In genomic region chr11:50501352-50501751, GRCm38 (mm10) we compare ENCODE assay signal across 16 mouse cellular contexts.
DNase-seq lines count a peak whose midpoint lies in the region; ATAC-seq and TF ChIP-seq lines count a peak whose summit lies in the region.
"Had no signal": no experiment of that assay in that cellular context is flagged by ENCODE, and none has a peak within 500 bp of the region (broad histone marks: within the 10 kb centered on the region; RNA-seq: fewer than 3 reads in every experiment).

No protein-coding gene starts in this region.

- WGBS in hindbrain, embryonic 13.5 days: 47% methylated on average over 12 of the region's 12 CpGs
- WGBS in hindbrain, embryonic 11.5 days: 61% methylated on average over 12 of the region's 12 CpGs
- 78% methylated on average over 12 of the region's 12 CpGs for WGBS in midbrain, embryonic 10.5 days
- 70% methylated on average over 12 of the region's 12 CpGs for WGBS in midbrain, embryonic 16.5 days
- WGBS in midbrain, postnatal 0 days: 68% methylated on average over 12 of the region's 12 CpGs
- 75% methylated on average over 12 of the region's 12 CpGs for WGBS in embryonic facial prominence, embryonic 10.5 days

- no peaks in the 10 kb centered on the region for H3K36me3 ChIP-seq in hindbrain, embryonic 13.5 days
- no peaks in the 10 kb centered on the region for H3K36me3 ChIP-seq in hindbrain, embryonic 11.5 days (ENCODE audit: control insufficient read depth, insufficient read depth, low read length)
- H3K36me3 ChIP-seq in midbrain, embryonic 10.5 days: no peaks in the 10 kb centered on the region
- H3K36me3 ChIP-seq in midbrain, embryonic 16.5 days (ENCODE audit: control insufficient read depth, insufficient read depth, low read length): no peaks in the 10 kb centered on the region
- no peaks in the 10 kb centered on the region for H3K36me3 ChIP-seq in midbrain, postnatal 0 days (ENCODE audit: insufficient read depth, low read length)
- H3K36me3 ChIP-seq in embryonic facial prominence, embryonic 10.5 days (replicated peaks): no peaks in the 10 kb centered on the region
- H3K36me3 ChIP-seq: embryonic facial prominence, embryonic 12.5 days; G1E; heart, embryonic 13.5 days had no signal

- no peak overlapping the region for H3K4me2 ChIP-seq in hindbrain, embryonic 13.5 days
- H3K4me2 ChIP-seq in hindbrain, embryonic 11.5 days (replicated peaks; ENCODE audit: low read depth, low read length): no peak overlapping the region
- no peak overlapping the region for H3K4me2 ChIP-seq in midbrain, embryonic 16.5 days (ENCODE audit: low read length)
- no peak overlapping the region for H3K4me2 ChIP-seq in midbrain, postnatal 0 days (ENCODE audit: low read depth, low read length, poor library complexity, severe bottlenecking)
- H3K4me2 ChIP-seq: embryonic facial prominence, embryonic 12.5 days; heart, embryonic 13.5 days had no signal

- no peak for DNase-seq in hindbrain, embryonic 11.5 days (ENCODE audit: low spot score)
- no peak for DNase-seq in midbrain, embryonic 10.5 days (ENCODE audit: low spot score)
- peak; percentile 25 for DNase-seq in layer of hippocampus, postnatal 14 days (ENCODE audit: low spot score in 2 of 2)
- peak; percentile 61 for DNase-seq in midbrain, postnatal 0 days (ENCODE audit: low spot score)
- no peak for DNase-seq in embryonic facial prominence, embryonic 10.5 days (ENCODE audit: low spot score)
- DNase-seq in cerebellum, adult 11 months: no peak
- DNase-seq: cerebellum, adult 18-20 months; kidney, adult 8-10 months; kidney, postnatal 36 days; liver; thymus, adult 2 months had no signal

- H3K4me1 ChIP-seq in hindbrain, embryonic 13.5 days (replicated peaks): peaks cover 12% of the 10 kb centered on the region; the same call in 1 of the 2 replicates
- no peaks in the 10 kb centered on the region for H3K4me1 ChIP-seq in hindbrain, embryonic 11.5 days (replicated peaks; ENCODE audit: control insufficient read depth, insufficient read depth, low read length)
- peaks cover 10% of the 10 kb centered on the region for H3K4me1 ChIP-seq in midbrain, embryonic 10.5 days
- H3K4me1 ChIP-seq in midbrain, embryonic 16.5 days (ENCODE audit: control insufficient read depth, insufficient read depth, low read length): peaks cover 2% of the 10 kb centered on the region; the same call in 1 of the 2 replicates
- no peaks in the 10 kb centered on the region for H3K4me1 ChIP-seq in midbrain, postnatal 0 days (ENCODE audit: insufficient read depth, low read length)
- peaks cover 3% of the 10 kb centered on the region; the same call in 1 of the 2 replicates for H3K4me1 ChIP-seq in embryonic facial prominence, embryonic 10.5 days
- H3K4me1 ChIP-seq: embryonic facial prominence, embryonic 12.5 days; heart, embryonic 13.5 days had no signal

- H3K4me3 ChIP-seq in hindbrain, embryonic 13.5 days: no peak overlapping the region
- no peak overlapping the region for H3K4me3 ChIP-seq in hindbrain, embryonic 11.5 days (ENCODE audit: low read depth, low read length)
- no peak overlapping the region for H3K4me3 ChIP-seq in midbrain, embryonic 10.5 days
- H3K4me3 ChIP-seq in midbrain, embryonic 16.5 days (ENCODE audit: low read depth, low read length): no peak overlapping the region
- no peak overlapping the region for H3K4me3 ChIP-seq in midbrain, postnatal 0 days (ENCODE audit: low read depth, low read length)
- H3K4me3 ChIP-seq in embryonic facial prominence, embryonic 10.5 days: no peak overlapping the region
- H3K4me3 ChIP-seq: embryonic facial prominence, embryonic 12.5 days; heart, embryonic 13.5 days had no signal

- peak; percentile 15; the same call in 1 of the 2 replicates for TF ChIP-seq CTCF in midbrain, postnatal 0 days (IDR thresholded peaks at IDR 0.05)

- H3K27ac ChIP-seq in hindbrain, embryonic 13.5 days: 0 out of 2 replicates have a peak overlapping the region, but pooled peaks have one; percentile 31
- no peak overlapping the region for H3K27ac ChIP-seq in hindbrain, embryonic 11.5 days (ENCODE audit: low read depth, low read length)
- H3K27ac ChIP-seq in midbrain, embryonic 10.5 days (replicated peaks): peak overlapping the region; percentile 65; the same call in 1 of the 2 replicates
- H3K27ac ChIP-seq in midbrain, embryonic 16.5 days (ENCODE audit: low read length): no peak overlapping the region
- H3K27ac ChIP-seq in midbrain, postnatal 0 days (ENCODE audit: low read depth, low read length): no peak overlapping the region
- no peak overlapping the region for H3K27ac ChIP-seq in embryonic facial prominence, embryonic 10.5 days (replicated peaks)
- H3K27ac ChIP-seq: embryonic facial prominence, embryonic 12.5 days; heart, embryonic 13.5 days had no signal

- ATAC-seq in hindbrain, embryonic 13.5 days (ENCODE audit: low FRiP score): peak; percentile 24; the same call in 1 of the 2 replicates
- ATAC-seq in hindbrain, embryonic 11.5 days (ENCODE audit: low FRiP score): no peak
- ATAC-seq in midbrain, embryonic 16.5 days: no peak
- ATAC-seq in midbrain, postnatal 0 days (ENCODE audit: low FRiP score): no peak

- H3K9ac ChIP-seq in hindbrain, embryonic 13.5 days: no peak overlapping the region
- H3K9ac ChIP-seq in hindbrain, embryonic 11.5 days (ENCODE audit: low read depth, low read length): no peak overlapping the region
- no peak overlapping the region for H3K9ac ChIP-seq in midbrain, embryonic 16.5 days (ENCODE audit: low read depth, low read length)
- H3K9ac ChIP-seq in midbrain, postnatal 0 days (replicated peaks; ENCODE audit: low read length, poor library complexity, severe bottlenecking): no peak overlapping the region
- H3K9ac ChIP-seq: embryonic facial prominence, embryonic 12.5 days; heart, embryonic 13.5 days had no signal

- no peaks in the 10 kb centered on the region for H3K9me3 ChIP-seq in hindbrain, embryonic 13.5 days
- H3K9me3 ChIP-seq in hindbrain, embryonic 11.5 days (ENCODE audit: control insufficient read depth, low read length): no peaks in the 10 kb centered on the region
- H3K9me3 ChIP-seq in midbrain, embryonic 10.5 days (replicated peaks): no peaks in the 10 kb centered on the region
- H3K9me3 ChIP-seq in midbrain, embryonic 16.5 days (replicated peaks; ENCODE audit: control insufficient read depth, low read length, poor library complexity, severe bottlenecking): no peaks in the 10 kb centered on the region
- no peaks in the 10 kb centered on the region for H3K9me3 ChIP-seq in midbrain, postnatal 0 days (ENCODE audit: low read length)
- no peaks in the 10 kb centered on the region for H3K9me3 ChIP-seq in embryonic facial prominence, embryonic 10.5 days
- H3K9me3 ChIP-seq: embryonic facial prominence, embryonic 12.5 days; G1E; heart, embryonic 13.5 days had no signal

- no peaks in the 10 kb centered on the region for H3K27me3 ChIP-seq in hindbrain, embryonic 13.5 days
- no peaks in the 10 kb centered on the region for H3K27me3 ChIP-seq in hindbrain, embryonic 11.5 days (ENCODE audit: control insufficient read depth, insufficient read depth, low read length)
- H3K27me3 ChIP-seq in midbrain, embryonic 10.5 days (ENCODE audit: low read depth, poor library complexity, severe bottlenecking): no peaks in the 10 kb centered on the region
- H3K27me3 ChIP-seq in midbrain, embryonic 16.5 days (ENCODE audit: control insufficient read depth, insufficient read depth, low read depth, low read length): no peaks in the 10 kb centered on the region
- H3K27me3 ChIP-seq in midbrain, postnatal 0 days (ENCODE audit: insufficient read depth, low read length): no peaks in the 10 kb centered on the region
- no peaks in the 10 kb centered on the region for H3K27me3 ChIP-seq in embryonic facial prominence, embryonic 10.5 days (replicated peaks; ENCODE audit: low read depth, poor library complexity, severe bottlenecking)
- H3K27me3 ChIP-seq: embryonic facial prominence, embryonic 12.5 days had no signal

Comparison
In these comparisons a context has a peak if more than half of its experiments do, and no peak if none do; other contexts are left out.
1. H3K27ac ChIP-seq: peak in hindbrain, embryonic 13.5 days (single experiment) and midbrain, embryonic 10.5 days (single experiment); none in hindbrain, embryonic 11.5 days (single experiment), midbrain, embryonic 16.5 days (single experiment), midbrain, postnatal 0 days (single experiment) and embryonic facial prominence, embryonic 10.5 days (single experiment).
2. DNase-seq: peak in layer of hippocampus, postnatal 14 days (2 of 2) and midbrain, postnatal 0 days (single experiment); none in hindbrain, embryonic 11.5 days (single experiment), midbrain, embryonic 10.5 days (single experiment), embryonic facial prominence, embryonic 10.5 days (single experiment) and cerebellum, adult 11 months (single experiment).